Mouse (Mus musculus) small intestine, adult 10 weeks (tissue): ENCODE data around the gene Vmn2r53. TPM values are rescaled to one million over a fixed set of nuclear protein-coding genes. Genes with fewer than 3 reads are reported as not detected.

Experiments used
- polyA plus RNA-seq: library from polyadenylated mRNA; stranded (reverse); fragments of 350-450 nt; fragmentation: Illumina TruSeq; extraction: RNeasy Lipid Tissue Mini Kit (QIAGEN cat#74804); gene quantifications from one replicate; pipeline ENCODE4 v1.2.3, GENCODE M21; 2014; ENCODE audit warnings: low replicate concordance

The Vmn2r53 gene
- not detected for polyA plus RNA-seq

DNA sequence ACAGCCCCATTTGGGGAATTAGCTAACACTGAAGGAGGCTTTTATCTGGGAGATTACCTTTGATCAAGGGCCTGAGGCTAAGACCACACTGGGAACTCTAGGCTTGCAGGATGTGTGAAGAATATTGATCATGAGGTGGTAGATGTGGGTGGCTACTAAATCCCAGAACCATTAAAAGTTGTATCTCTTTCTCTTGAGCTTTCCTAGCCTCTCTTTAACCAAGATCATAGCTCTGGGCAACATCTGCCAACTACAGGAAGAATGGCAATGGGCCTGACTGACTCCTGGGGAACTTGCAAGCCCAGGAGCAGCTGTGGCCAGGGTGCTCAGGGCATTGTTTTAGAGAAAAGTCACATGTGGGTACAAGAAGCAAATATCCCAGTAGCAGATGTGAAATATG lies at the start of gene Vmn2r53:
TSS of gene Vmn2r53 (minus strand) at position 101 of the 400 bp plus-strand sequence.

DNA sequence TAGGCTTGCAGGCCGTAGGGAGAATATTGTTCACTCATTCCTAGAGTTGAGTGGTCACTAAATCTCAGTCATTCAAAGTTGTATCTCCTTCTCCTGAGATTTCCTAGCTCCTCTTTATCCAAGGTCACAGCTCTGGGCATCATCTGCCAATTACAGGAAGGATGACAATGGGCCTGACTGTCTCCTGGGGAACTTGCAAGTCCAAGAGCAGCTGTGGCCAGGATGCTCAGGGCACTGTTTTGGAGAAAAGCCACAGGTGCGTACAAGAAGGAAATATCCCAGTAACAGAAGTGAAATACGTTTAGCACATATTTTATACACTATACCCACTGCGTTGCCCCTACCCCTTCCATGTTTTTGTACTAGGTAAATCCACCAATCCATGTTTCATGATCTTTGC lies 31.6 kb upstream of the Vmn2r53 start, which contains the start of gene Vmn2r54:
TSS of gene Vmn2r54 (minus strand) at position 101 of the 400 bp plus-strand sequence.

Other genes with a start within 250 kb of the Vmn2r53 start
- not detected for gene Vmn1r84, start 239.5 kb downstream of the Vmn2r53 start, polyA plus RNA-seq
- 1.3 TPM for gene Zfp551, start 186.0 kb downstream of the Vmn2r53 start, polyA plus RNA-seq
- gene Zfp606, start 130.5 kb downstream of the Vmn2r53 start, polyA plus RNA-seq = 24.5 TPM
- gene 2900092C05Rik, start 96.3 kb downstream of the Vmn2r53 start, polyA plus RNA-seq = not detected
- not detected for gene Vmn2r54, start 31.5 kb upstream of the Vmn2r53 start, polyA plus RNA-seq
- gene Vmn2r55, start 76.2 kb upstream of the Vmn2r53 start, polyA plus RNA-seq = not detected
- gene Vmn2r56, start 126.2 kb upstream of the Vmn2r53 start, polyA plus RNA-seq = not detected
- 0.22 TPM for gene Zscan18, start 194.8 kb upstream of the Vmn2r53 start, polyA plus RNA-seq
- 21.9 TPM for gene Zfp329, start 210.1 kb upstream of the Vmn2r53 start, polyA plus RNA-seq
- gene Zfp110, start 226.0 kb upstream of the Vmn2r53 start, polyA plus RNA-seq = 32.1 TPM